Mouse (Mus musculus) stomach, postnatal 0 days (tissue): Measurements from ENCODE around the gene Cxcl16. TPM values are rescaled to one million over a fixed set of nuclear protein-coding genes. Genes with fewer than 3 reads are reported as not detected.
A peak's percentile ranks its signal among the peaks of the same experiment; 100 is the strongest.

ENCODE experiments used
- ATAC-seq: fragments of 200-750 bp; cut with Nextera tagmentation; 2 replicates; pipeline ENCODE4 v1.8.0; 2017; ENCODE audit not compliant: low FRiP score, low TSS enrichment
- DNase-seq: peaks from one replicate; pipeline ENCODE4 v3.0.0-alpha.2; 2016; ENCODE audit warnings: low spot score
- H3K27ac ChIP-seq: fragments of 300-500 bp; sonication (generic); replicated peaks from 2 replicates; pipeline ENCODE4 v1.5.1; 2014; ENCODE audit warnings: mild to moderate bottlenecking, control low read depth
- H3K27me3 ChIP-seq: fragments of 300-500 bp; sonication (generic); 2 replicates; pipeline ENCODE4 v1.6.1; 2014; ENCODE audit warnings: low read length; ENCODE audit not compliant: control insufficient read depth, insufficient read depth
- H3K36me3 ChIP-seq: fragments of 300-500 bp; sonication (generic); 2 replicates; pipeline ENCODE4 v1.6.1; 2014; ENCODE audit warnings: low read length, mixed read lengths; ENCODE audit not compliant: control insufficient read depth, insufficient read depth
- H3K4me1 ChIP-seq: fragments of 300-500 bp; sonication (generic); replicated peaks from 2 replicates; pipeline ENCODE4 v1.6.1; 2014; ENCODE audit warnings: antibody characterized with exemption; ENCODE audit not compliant: control insufficient read depth, insufficient read depth
- H3K4me2 ChIP-seq: fragments of 300-500 bp; sonication (generic); replicated peaks from 2 replicates; pipeline ENCODE4 v1.6.1; 2014; ENCODE audit warnings: low read depth, mild to moderate bottlenecking, control low read depth, moderate library complexity
- H3K4me3 ChIP-seq: fragments of 300-500 bp; sonication (generic); 2 replicates; pipeline ENCODE4 v1.5.1; 2014; ENCODE audit warnings: low read depth, low read length, control low read depth
- H3K9ac ChIP-seq: fragments of 300-500 bp; sonication (generic); 2 replicates; pipeline ENCODE4 v1.6.1; 2014; ENCODE audit warnings: mild to moderate bottlenecking, low read length, control low read depth, mixed read lengths
- H3K9me3 ChIP-seq: fragments of 300-500 bp; sonication (generic); 2 replicates; pipeline ENCODE4 v1.6.1; 2016; ENCODE audit warnings: low read length; ENCODE audit not compliant: control insufficient read depth
- CTCF ChIP-seq: IDR thresholded peaks from 2 replicates; pipeline ENCODE4 v1.5.1; 2016; ENCODE audit warnings: antibody characterized with exemption, low read depth, mild to moderate bottlenecking, moderate library complexity
- EP300 ChIP-seq: optimal IDR thresholded peaks from 2 replicates; pipeline ENCODE3; 2016; ENCODE audit warnings: antibody characterized with exemption
- WGBS: fragments of 180-500 bp; shearing (Covaris S2); extraction: QIAGEN DNeasy Blood & Tissue Kit; methylation state at CpG from one replicate; pipeline ENCODE4 v1.1.7; 2014; 5-methylcytosine and 5-hydroxymethylcytosine counted together
- polyA plus RNA-seq: library from polyadenylated mRNA; unstranded; fragments of >200 nt; fragmentation: Nextera tagmentation; extraction: Ambion mirVana; gene quantifications from 2 replicates; pipeline ENCODE4 v1.2.1, GENCODE M21; 2015

The Cxcl16 gene
- polyA plus RNA-seq, 1 experiment from 2014 or later = 15.8 TPM

- H3K4me2 ChIP-seq = no peak overlapping the region
Observed at GRCm38 (mm10) chr11:70446756-70447155, 13.0 kb downstream of the Cxcl16 start.

GRCm38 (mm10) chr11:70444667-70445066 lies 15.1 kb downstream of the Cxcl16 start:
- H3K4me3 ChIP-seq = no peak overlapping the region
- no peaks in the 10 kb centered on the region for H3K4me1 ChIP-seq
- WGBS = 46% methylated on average over 6 of the region's 6 CpGs
- 0 out of 2 replicates have a peak, but pooled peaks have one; percentile 13 for ATAC-seq
- no peak overlapping the region for H3K9ac ChIP-seq
- no peak overlapping the region for H3K27ac ChIP-seq
- H3K9me3 ChIP-seq = no peaks in the 10 kb centered on the region
- no peak overlapping the region for H3K4me2 ChIP-seq
- H3K36me3 ChIP-seq = no peaks in the 10 kb centered on the region
- H3K27me3 ChIP-seq = no peaks in the 10 kb centered on the region
- no peak for DNase-seq
- TF ChIP-seq EP300 (no peak), CTCF (no peak)

More at GRCm38 (mm10) chr11:70446756-70447155, 13.0 kb downstream of the Cxcl16 start:
- ATAC-seq (no peak), DNase-seq (no peak)
- Histone ChIP-seq H3K4me1 (no peaks in the 10 kb centered on the region), H3K9me3 (no peaks in the 10 kb centered on the region), H3K4me3 (no peak overlapping the region), H3K27me3 (no peaks in the 10 kb centered on the region), H3K27ac (no peak overlapping the region), H3K36me3 (no peaks in the 10 kb centered on the region), H3K9ac (no peak overlapping the region)
- WGBS = 47% methylated on average over 3 of the region's 3 CpGs
- TF ChIP-seq CTCF (peak; percentile 36), EP300 (no peak)

DNA sequence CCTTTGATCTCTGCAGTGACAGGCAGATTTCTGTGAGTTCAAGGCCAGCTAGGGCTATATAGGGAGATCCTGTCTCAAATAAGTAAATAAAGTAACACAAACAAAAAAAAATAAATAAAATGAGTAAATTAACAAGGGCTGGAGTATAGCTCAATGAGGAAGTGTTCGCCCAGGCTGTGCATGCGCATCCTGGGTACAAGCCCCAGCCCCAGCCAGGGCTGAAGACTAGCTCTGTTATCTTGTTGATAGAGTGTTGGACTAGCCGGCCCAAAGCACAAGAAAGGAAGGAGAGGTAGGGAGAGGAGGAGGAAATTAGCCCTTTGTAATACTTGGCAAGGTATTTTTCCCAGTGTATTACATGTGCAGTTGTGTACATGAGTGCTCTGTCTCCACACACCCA lies 15.8 kb downstream of the Cxcl16 start:
- no peak for TF ChIP-seq EP300
- no peak for TF ChIP-seq CTCF
- Histone ChIP-seq H3K9me3 (no peaks in the 10 kb centered on the region), H3K4me1 (no peaks in the 10 kb centered on the region), H3K4me3 (no peak overlapping the region), H3K27me3 (no peaks in the 10 kb centered on the region), H3K36me3 (0 out of 2 replicates have a peak, but pooled peaks cover 3% of the 10 kb centered on the region), H3K9ac (no peak overlapping the region), H3K27ac (no peak overlapping the region), H3K4me2 (no peak overlapping the region)
- 71% methylated on average over 3 of the region's 3 CpGs for WGBS
- ATAC-seq (no peak), DNase-seq (no peak)

GRCm38 (mm10) chr11:70441882-70442281 lies 17.9 kb downstream of the Cxcl16 start:
- no peaks in the 10 kb centered on the region for H3K9me3 ChIP-seq
- no peak overlapping the region for H3K9ac ChIP-seq
- H3K4me3 ChIP-seq = no peak overlapping the region
- no peak overlapping the region for H3K27ac ChIP-seq
- H3K36me3 ChIP-seq = 0 out of 2 replicates have a peak, but pooled peaks cover 3% of the 10 kb centered on the region
- no peaks in the 10 kb centered on the region for H3K27me3 ChIP-seq
- ATAC-seq (no peak), DNase-seq (no peak)
- WGBS = 89% methylated on average over 7 of the region's 7 CpGs
- TF ChIP-seq CTCF (no peak), EP300 (no peak)
- no peak overlapping the region for H3K4me2 ChIP-seq
- no peaks in the 10 kb centered on the region for H3K4me1 ChIP-seq

DNA sequence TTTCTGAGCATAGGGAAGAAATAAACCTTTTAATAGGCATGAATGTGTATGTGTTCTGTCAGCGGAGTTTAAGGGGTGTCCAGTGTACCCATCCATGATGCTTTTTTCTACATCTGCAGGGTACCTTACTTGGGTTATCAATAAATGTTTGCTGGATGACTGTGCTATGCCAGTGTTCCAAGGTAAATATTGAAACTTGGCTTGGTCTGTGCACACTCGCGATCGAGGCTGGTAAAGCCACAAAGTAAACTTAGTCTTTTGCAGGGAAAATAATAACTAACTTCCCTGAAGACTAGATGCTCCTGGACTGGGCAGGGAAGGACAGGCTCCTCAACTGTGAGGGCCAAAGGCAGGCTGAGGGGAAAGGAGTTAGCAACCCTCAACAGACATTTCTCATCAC lies 19.1 kb downstream of the Cxcl16 start:
- DNase-seq (peak; percentile 64), ATAC-seq (peak; percentile 63)
- Histone ChIP-seq H3K27me3 (no peaks in the 10 kb centered on the region), H3K9ac (no peak overlapping the region), H3K4me2 (no peak overlapping the region), H3K36me3 (0 out of 2 replicates have a peak, but pooled peaks cover 3% of the 10 kb centered on the region), H3K27ac (no peak overlapping the region), H3K4me3 (no peak overlapping the region), H3K4me1 (no peaks in the 10 kb centered on the region), H3K9me3 (no peaks in the 10 kb centered on the region)
- no peak for TF ChIP-seq EP300
- no peak for TF ChIP-seq CTCF
- 57% methylated on average over 4 of the region's 4 CpGs for WGBS

GRCm38 (mm10) chr11:70438728-70439374 lies 20.9 kb downstream of the Cxcl16 start:
- 89% methylated on average over 7 of the region's 7 CpGs for WGBS
- no peak overlapping the region for H3K4me3 ChIP-seq
- DNase-seq (no peak), ATAC-seq (no peak)
- H3K4me1 ChIP-seq = no peaks in the 10 kb centered on the region
- 0 out of 2 replicates have a peak, but pooled peaks cover 3% of the 10 kb centered on the region for H3K36me3 ChIP-seq
- no peak overlapping the region for H3K4me2 ChIP-seq
- H3K27ac ChIP-seq = no peak overlapping the region
- no peak for TF ChIP-seq EP300
- H3K9ac ChIP-seq = no peak overlapping the region
- H3K27me3 ChIP-seq = no peaks in the 10 kb centered on the region
- no peaks in the 10 kb centered on the region for H3K9me3 ChIP-seq
